Mouse (Mus musculus) midbrain, embryonic 16.5 days (tissue): ENCODE data around the gene Rps6ka2. TPM values are rescaled to one million over a fixed set of nuclear protein-coding genes. Genes with fewer than 3 reads are reported as not detected.
A peak's percentile ranks its signal among the peaks of the same experiment; 100 is the strongest.

Source experiments
- ATAC-seq: fragments of 200-750 bp; cut with Nextera tagmentation; 2 replicates; pipeline ENCODE4 v1.8.0; 2017; ENCODE audit warnings: moderate TSS enrichment
- H3K27ac ChIP-seq: fragments of 300-500 bp; sonication (generic); 2 replicates; pipeline ENCODE4 v1.5.1; 2014; ENCODE audit warnings: mild to moderate bottlenecking, low read length, mixed read lengths
- H3K27me3 ChIP-seq: fragments of 300-500 bp; sonication (generic); 2 replicates; pipeline ENCODE4 v1.6.1; 2014; ENCODE audit warnings: low read depth, low read length, mixed read lengths; ENCODE audit not compliant: control insufficient read depth, insufficient read depth
- H3K36me3 ChIP-seq: fragments of 300-500 bp; sonication (generic); 2 replicates; pipeline ENCODE4 v1.6.1; 2014; ENCODE audit warnings: mild to moderate bottlenecking, low read length, moderate library complexity, mixed read lengths; ENCODE audit not compliant: control insufficient read depth, insufficient read depth
- H3K4me1 ChIP-seq: fragments of 300-500 bp; sonication (generic); 2 replicates; pipeline ENCODE4 v1.6.1; 2014; ENCODE audit warnings: mild to moderate bottlenecking, low read length, mixed read lengths; ENCODE audit not compliant: control insufficient read depth, insufficient read depth
- H3K4me2 ChIP-seq: fragments of 300-500 bp; sonication (generic); 2 replicates; pipeline ENCODE4 v1.6.1; 2014; ENCODE audit warnings: mild to moderate bottlenecking, low read length, mixed read lengths
- H3K4me3 ChIP-seq: fragments of 300-500 bp; sonication (generic); 2 replicates; pipeline ENCODE4 v1.5.1; 2014; ENCODE audit warnings: low read depth, mild to moderate bottlenecking, low read length, moderate library complexity, mixed read lengths
- H3K9ac ChIP-seq: fragments of 300-500 bp; sonication (generic); 2 replicates; pipeline ENCODE4 v1.6.1; 2014; ENCODE audit warnings: low read depth, low read length, mixed read lengths
- H3K9me3 ChIP-seq: fragments of 300-500 bp; sonication (generic); replicated peaks from 2 replicates; pipeline ENCODE4 v1.6.1; 2014; ENCODE audit warnings: mild to moderate bottlenecking, low read length, mixed read lengths; ENCODE audit not compliant: control insufficient read depth, poor library complexity, severe bottlenecking
- WGBS: fragments of 180-500 bp; shearing (Covaris S2); extraction: QIAGEN DNeasy Blood & Tissue Kit; methylation state at CpG from one replicate; pipeline ENCODE4 v1.1.7; 2014; 5-methylcytosine and 5-hydroxymethylcytosine counted together
- polyA plus RNA-seq: library from polyadenylated mRNA; unstranded; fragments of >200 nt; fragmentation: Nextera tagmentation; extraction: Ambion mirVana; gene quantifications from 2 replicates; pipeline ENCODE4 v1.2.1, GENCODE M21; 2015

The Rps6ka2 gene
- polyA plus RNA-seq, 1 experiment from 2014 or later = 19.6 TPM

GRCm38 (mm10) chr17:7228545-7228944 is 58.6 kb downstream of the Rps6ka2 start:
- WGBS = 87% methylated on average over 9 of the region's 9 CpGs
- H3K36me3 ChIP-seq = no peaks in the 10 kb centered on the region
- H3K27me3 ChIP-seq = no peaks in the 10 kb centered on the region
- peaks cover 9% of the 10 kb centered on the region; the same call in 1 of the 2 replicates for H3K4me1 ChIP-seq
- ATAC-seq = no peak
- no peak overlapping the region for H3K4me2 ChIP-seq
- H3K27ac ChIP-seq = no peak overlapping the region
- H3K9me3 ChIP-seq = no peaks in the 10 kb centered on the region
- no peak overlapping the region for H3K9ac ChIP-seq
- H3K4me3 ChIP-seq = no peak overlapping the region

GRCm38 (mm10) chr17:7231312-7231711 is 61.4 kb downstream of the Rps6ka2 start:
- Histone ChIP-seq H3K9ac (no peak overlapping the region), H3K4me3 (no peak overlapping the region), H3K27me3 (no peaks in the 10 kb centered on the region), H3K27ac (0 out of 2 replicates have a peak overlapping the region, but pooled peaks have one; percentile 26), H3K36me3 (no peaks in the 10 kb centered on the region), H3K9me3 (no peaks in the 10 kb centered on the region), H3K4me2 (no peak overlapping the region), H3K4me1 (peaks cover 9% of the 10 kb centered on the region; the same call in 1 of the 2 replicates)
- ATAC-seq = no peak
- 79% methylated on average over 4 of the region's 4 CpGs for WGBS

GRCm38 (mm10) chr17:7231790-7232189 is 61.9 kb downstream of the Rps6ka2 start:
- Histone ChIP-seq H3K9ac (no peak overlapping the region), H3K4me2 (no peak overlapping the region), H3K36me3 (no peaks in the 10 kb centered on the region), H3K27ac (0 out of 2 replicates have a peak overlapping the region, but pooled peaks have one; percentile 26), H3K9me3 (no peaks in the 10 kb centered on the region), H3K4me3 (no peak overlapping the region), H3K4me1 (peaks cover 9% of the 10 kb centered on the region; the same call in 1 of the 2 replicates), H3K27me3 (no peaks in the 10 kb centered on the region)
- ATAC-seq = no peak
- 64% methylated on average over 8 of the region's 8 CpGs for WGBS

- Histone ChIP-seq H3K9me3 (no peaks in the 10 kb centered on the region), H3K36me3 (no peaks in the 10 kb centered on the region), H3K27ac (no peak overlapping the region), H3K4me2 (no peak overlapping the region), H3K4me3 (no peak overlapping the region), H3K4me1 (peaks cover 4% of the 10 kb centered on the region; the same call in 1 of the 2 replicates), H3K9ac (no peak overlapping the region), H3K27me3 (no peaks in the 10 kb centered on the region)
- WGBS = 76% methylated on average over 7 of the region's 7 CpGs
- ATAC-seq = no peak
These were observed 62.5 kb downstream of the Rps6ka2 start for GRCm38 (mm10) chr17:7232400-7232799.

GRCm38 (mm10) chr17:7233197-7233596 is 63.3 kb downstream of the Rps6ka2 start:
- Histone ChIP-seq H3K4me2 (no peak overlapping the region), H3K27me3 (no peaks in the 10 kb centered on the region), H3K4me3 (no peak overlapping the region), H3K4me1 (no peaks in the 10 kb centered on the region), H3K27ac (no peak overlapping the region), H3K36me3 (no peaks in the 10 kb centered on the region), H3K9ac (no peak overlapping the region), H3K9me3 (no peaks in the 10 kb centered on the region)
- ATAC-seq = no peak

- no peaks in the 10 kb centered on the region for H3K4me1 ChIP-seq
- H3K4me3 ChIP-seq = no peak overlapping the region
- H3K4me2 ChIP-seq = no peak overlapping the region
- no peak overlapping the region for H3K9ac ChIP-seq
- H3K27ac ChIP-seq = no peak overlapping the region
- no peaks in the 10 kb centered on the region for H3K9me3 ChIP-seq
- WGBS = 92% methylated on average over 9 of the region's 9 CpGs
- no peaks in the 10 kb centered on the region for H3K27me3 ChIP-seq
- no peaks in the 10 kb centered on the region for H3K36me3 ChIP-seq
- no peak for ATAC-seq
These were observed 67.8 kb downstream of the Rps6ka2 start for GRCm38 (mm10) chr17:7237706-7238105.

GRCm38 (mm10) chr17:7238766-7239165 is 68.9 kb downstream of the Rps6ka2 start:
- WGBS = 82% methylated on average over 4 of the region's 4 CpGs
- H3K27me3 ChIP-seq = no peaks in the 10 kb centered on the region
- no peak overlapping the region for H3K4me2 ChIP-seq

GRCm38 (mm10) chr17:7240526-7240925 is 70.6 kb downstream of the Rps6ka2 start:
- Histone ChIP-seq H3K4me2 (no peak overlapping the region), H3K9ac (no peak overlapping the region), H3K36me3 (no peaks in the 10 kb centered on the region), H3K4me3 (no peak overlapping the region), H3K9me3 (no peaks in the 10 kb centered on the region), H3K4me1 (no peaks in the 10 kb centered on the region), H3K27me3 (no peaks in the 10 kb centered on the region), H3K27ac (no peak overlapping the region)
- 73% methylated on average over 4 of the region's 4 CpGs for WGBS
- ATAC-seq = no peak

More at GRCm38 (mm10) chr17:7238766-7239165, 68.9 kb downstream of the Rps6ka2 start:
- H3K4me1 ChIP-seq = no peaks in the 10 kb centered on the region
- no peaks in the 10 kb centered on the region for H3K36me3 ChIP-seq
- no peak for ATAC-seq
- no peak overlapping the region for H3K27ac ChIP-seq
- no peak overlapping the region for H3K4me3 ChIP-seq
- no peak overlapping the region for H3K9ac ChIP-seq
- no peaks in the 10 kb centered on the region for H3K9me3 ChIP-seq

GRCm38 (mm10) chr17:7245078-7245477 is 75.2 kb downstream of the Rps6ka2 start:
- no peak overlapping the region for H3K27ac ChIP-seq
- no peaks in the 10 kb centered on the region for H3K36me3 ChIP-seq
- H3K9ac ChIP-seq = no peak overlapping the region
- H3K27me3 ChIP-seq = no peaks in the 10 kb centered on the region
- no peaks in the 10 kb centered on the region for H3K9me3 ChIP-seq
- H3K4me3 ChIP-seq = no peak overlapping the region
- WGBS = 88% methylated on average over 6 of the region's 6 CpGs
- no peak for ATAC-seq
- H3K4me2 ChIP-seq = no peak overlapping the region
- no peaks in the 10 kb centered on the region for H3K4me1 ChIP-seq
